21 mouse cellular contexts compared by ENCODE assay signal in genomic region chr8:110699501-110699900, GRCm38 (mm10). TPM values are rescaled to one million over a fixed set of nuclear protein-coding genes. Genes with fewer than 3 reads are reported as not detected.
A peak's percentile ranks its signal among the peaks of the same experiment; 100 is the strongest.
DNase-seq lines count a peak whose midpoint lies in the region; ATAC-seq and TF ChIP-seq lines count a peak whose summit lies in the region.
"Had no signal": no experiment of that assay in that cellular context is flagged by ENCODE, and none has a peak within 500 bp of the region (broad histone marks: within the 10 kb centered on the region; RNA-seq: fewer than 3 reads in every experiment).

No protein-coding gene starts in this region.

- H3K9me3 ChIP-seq in heart, embryonic 13.5 days, result no peaks in the 10 kb centered on the region
- H3K9me3 ChIP-seq in hindbrain, postnatal 0 days (ENCODE audit: low read length), result no peaks in the 10 kb centered on the region
- no peaks in the 10 kb centered on the region for H3K9me3 ChIP-seq in hindbrain, embryonic 11.5 days (ENCODE audit: control insufficient read depth, low read length)
- H3K9me3 ChIP-seq: embryonic facial prominence, embryonic 10.5 days; forebrain, embryonic 13.5 days; G1E had no signal

- no peak overlapping the region for H3K4me3 ChIP-seq in heart, embryonic 13.5 days
- no peak overlapping the region for H3K4me3 ChIP-seq in hindbrain, postnatal 0 days (ENCODE audit: low read length)
- H3K4me3 ChIP-seq in hindbrain, embryonic 11.5 days (ENCODE audit: low read depth, low read length), result no peak overlapping the region
- no peak overlapping the region for H3K4me3 ChIP-seq in testis, adult 2 months (ENCODE audit: control insufficient read depth, low read depth, low read length)
- H3K4me3 ChIP-seq: embryonic facial prominence, embryonic 10.5 days; forebrain, embryonic 13.5 days had no signal

- TF ChIP-seq CTCF in hindbrain, postnatal 0 days (IDR thresholded peaks at IDR 0.05; ENCODE audit: low read depth), result no peak
- TF ChIP-seq CTCF in testis, adult 2 months (IDR thresholded peaks at IDR 0.05; ENCODE audit: control insufficient read depth, insufficient read depth, insufficient replicate concordance, low read depth, low read length), result no peak

- DNase-seq in cerebellum, adult 11-12 months, result peak; percentile 20
- no peak for DNase-seq in cerebellum, postnatal 14 days
- DNase-seq in heart, adult 9 months (ENCODE audit: low spot score in 2 of 2), result no peak
- no peak for DNase-seq in hindbrain, postnatal 0 days (ENCODE audit: low spot score)
- DNase-seq in hindbrain, embryonic 11.5 days (ENCODE audit: low spot score), result no peak
- no peak for DNase-seq in testis, postnatal 10 days (ENCODE audit: low spot score)
- DNase-seq: adrenal gland, adult 8-10 months; adrenal gland, postnatal 36 days; B cell, adult 2 months; cerebellum, adult 8-10 months; forebrain, postnatal 0 days; gastrocnemius, postnatal 14 days; heart, postnatal 36 days had no signal

- H3K27me3 ChIP-seq in heart, embryonic 13.5 days (replicated peaks), result no peaks in the 10 kb centered on the region
- H3K27me3 ChIP-seq in hindbrain, postnatal 0 days (ENCODE audit: insufficient read depth, low read length), result no peaks in the 10 kb centered on the region
- H3K27me3 ChIP-seq in hindbrain, embryonic 11.5 days (ENCODE audit: control insufficient read depth, insufficient read depth, low read length), result no peaks in the 10 kb centered on the region
- no peaks in the 10 kb centered on the region for H3K27me3 ChIP-seq in testis, adult 2 months (ENCODE audit: control insufficient read depth, insufficient read depth, low read length)
- H3K27me3 ChIP-seq: forebrain, embryonic 13.5 days had no signal

- no peak overlapping the region for H3K4me2 ChIP-seq in heart, embryonic 13.5 days
- H3K4me2 ChIP-seq in hindbrain, postnatal 0 days (ENCODE audit: low read depth, low read length), result no peak overlapping the region
- no peak overlapping the region for H3K4me2 ChIP-seq in hindbrain, embryonic 11.5 days (replicated peaks; ENCODE audit: low read depth, low read length)
- H3K4me2 ChIP-seq: forebrain, embryonic 13.5 days; heart, embryonic 11.5 days had no signal

- H3K4me1 ChIP-seq in heart, embryonic 13.5 days, result peaks cover 82% of the 10 kb centered on the region
- H3K4me1 ChIP-seq in hindbrain, postnatal 0 days (ENCODE audit: insufficient read depth, low read length), result peaks cover 45% of the 10 kb centered on the region
- peaks cover 2% of the 10 kb centered on the region; the same call in 1 of the 2 replicates for H3K4me1 ChIP-seq in hindbrain, embryonic 11.5 days (replicated peaks; ENCODE audit: control insufficient read depth, insufficient read depth, low read length)
- no peaks in the 10 kb centered on the region; the same call in 1 of the 2 replicates for H3K4me1 ChIP-seq in testis, adult 2 months (ENCODE audit: control insufficient read depth, insufficient read depth, low read length)

- H3K9ac ChIP-seq in heart, embryonic 13.5 days, result peak overlapping the region; percentile 40; the same call in 1 of the 2 replicates
- H3K9ac ChIP-seq in hindbrain, postnatal 0 days (replicated peaks; ENCODE audit: low read length), result no peak overlapping the region
- no peak overlapping the region for H3K9ac ChIP-seq in hindbrain, embryonic 11.5 days (ENCODE audit: low read depth, low read length)
- H3K9ac ChIP-seq: forebrain, embryonic 13.5 days; forebrain, postnatal 0 days had no signal

- no peak for TF ChIP-seq POLR2A in testis, adult 2 months (IDR thresholded peaks at IDR 0.05; ENCODE audit: control insufficient read depth, low read depth, low read length)

- H3K27ac ChIP-seq in heart, embryonic 13.5 days (replicated peaks), result no peak overlapping the region
- peak overlapping the region; percentile 41; the same call in 1 of the 2 replicates for H3K27ac ChIP-seq in hindbrain, postnatal 0 days
- no peak overlapping the region; the same call in 1 of the 2 replicates for H3K27ac ChIP-seq in hindbrain, embryonic 11.5 days (ENCODE audit: low read depth, low read length)
- H3K27ac ChIP-seq in testis, adult 2 months (ENCODE audit: control insufficient read depth, insufficient read depth, low read depth, low read length), result 0 out of 2 replicates have a peak overlapping the region, but pooled peaks have one; percentile 12
- H3K27ac ChIP-seq: embryonic facial prominence, embryonic 10.5 days; forebrain, embryonic 13.5 days had no signal

- H3K36me3 ChIP-seq in heart, embryonic 13.5 days, result 0 out of 2 replicates have a peak, but pooled peaks cover 5% of the 10 kb centered on the region
- 0 out of 2 replicates have a peak, but pooled peaks cover 3% of the 10 kb centered on the region for H3K36me3 ChIP-seq in hindbrain, postnatal 0 days (ENCODE audit: insufficient read depth, low read length)
- H3K36me3 ChIP-seq in hindbrain, embryonic 11.5 days (ENCODE audit: control insufficient read depth, insufficient read depth, low read length), result 0 out of 2 replicates have a peak, but pooled peaks cover 2% of the 10 kb centered on the region
- no peaks in the 10 kb centered on the region for H3K36me3 ChIP-seq in testis, adult 2 months (ENCODE audit: control insufficient read depth, insufficient read depth, low read length)

- whole genome bisulfite sequencing in heart, embryonic 13.5 days, result 81% methylated on average over 7 of the region's 7 CpGs
- 71% methylated on average over 7 of the region's 7 CpGs for WGBS in hindbrain, postnatal 0 days
- 84% methylated on average over 7 of the region's 7 CpGs for WGBS in hindbrain, embryonic 11.5 days

- no peak for ATAC-seq in heart, embryonic 13.5 days (ENCODE audit: extremely low read depth, insufficient number of reproducible peaks, low FRiP score, low TSS enrichment)
- no peak for ATAC-seq in hindbrain, postnatal 0 days
- ATAC-seq in hindbrain, embryonic 11.5 days (ENCODE audit: low FRiP score), result no peak
- ATAC-seq: CD4-positive, CD25-positive, alpha-beta regulatory T cell, adult 4 months; forebrain, embryonic 13.5 days; forebrain, postnatal 0 days; intestine, embryonic 16.5 days had no signal

RNA-seq across cellular contexts. Expression of gene Mtss1l, which starts 21.8 kb away (rescaled TPM):
- polyA plus RNA-seq in heart, embryonic 13.5 days (2015; fragmentation: Nextera tagmentation; extraction: Ambion mirVana), result 6.0 and 6.4 TPM in 2 replicates
- total RNA-seq in hindbrain, postnatal 0 days (2014; rRNA removed), result 76.2 and 81.0 TPM in 2 replicates
- polyA plus RNA-seq in hindbrain, postnatal 0 days (2015; fragmentation: Nextera tagmentation; extraction: Ambion mirVana), result 32.9 TPM in 2 replicates
- 10.5 and 10.8 TPM in 2 replicates for polyA plus RNA-seq in hindbrain, embryonic 11.5 days (2014; fragmentation: Nextera tagmentation; extraction: Ambion mirVana)
- 9.0 TPM in 2 replicates for polyA plus RNA-seq in testis, adult 2 months (2012; rRNA removed)
- polyA plus RNA-seq: CD4-positive, CD25-positive, alpha-beta regulatory T cell, adult 4 months had no signal

Comparison
In these comparisons a context has a peak if more than half of its experiments do, and no peak if none do; other contexts are left out.
1. H3K27ac ChIP-seq: peak in hindbrain, postnatal 0 days (single experiment) and testis, adult 2 months (single experiment); none in heart, embryonic 13.5 days (single experiment) and hindbrain, embryonic 11.5 days (single experiment).